Mouse (Mus musculus): Measurements from ENCODE around the gene Ppp2r5d.

The Ppp2r5d gene

GRCm38 (mm10) chr17:46704887-46705835, at the start of gene Ppp2r5d:
Ppp2r5d (minus strand) TSS chr17:46705111.
- DNase-seq (ENCODE audit: low spot score), result peak; percentile 85

- DNase-seq (ENCODE audit: low spot score), result peak; percentile 80
Observed at GRCm38 (mm10) chr17:46751794-46752556, 47.1 kb upstream of the Ppp2r5d start, which contains the start of gene Cnpy3. Cnpy3 (minus strand) TSS chr17:46752214.

GRCm38 (mm10) chr17:46751056-46751793, 46.3 kb upstream of the Ppp2r5d start:
- no peak for DNase-seq (ENCODE audit: low spot score)

GRCm38 (mm10) chr17:46750580-46750979, 45.7 kb upstream of the Ppp2r5d start:
- no peak for DNase-seq (ENCODE audit: low spot score)

GRCm38 (mm10) chr17:46749282-46749681, 44.4 kb upstream of the Ppp2r5d start:
- DNase-seq (ENCODE audit: low spot score), result no peak

GRCm38 (mm10) chr17:46747806-46748205, 42.9 kb upstream of the Ppp2r5d start:
- DNase-seq (ENCODE audit: low spot score), result no peak

GRCm38 (mm10) chr17:46747234-46747633, 42.3 kb upstream of the Ppp2r5d start:
- no peak for DNase-seq (ENCODE audit: low spot score)

- DNase-seq (ENCODE audit: low spot score), result no peak
Observed at GRCm38 (mm10) chr17:46745506-46745905, 40.6 kb upstream of the Ppp2r5d start.

DNA sequence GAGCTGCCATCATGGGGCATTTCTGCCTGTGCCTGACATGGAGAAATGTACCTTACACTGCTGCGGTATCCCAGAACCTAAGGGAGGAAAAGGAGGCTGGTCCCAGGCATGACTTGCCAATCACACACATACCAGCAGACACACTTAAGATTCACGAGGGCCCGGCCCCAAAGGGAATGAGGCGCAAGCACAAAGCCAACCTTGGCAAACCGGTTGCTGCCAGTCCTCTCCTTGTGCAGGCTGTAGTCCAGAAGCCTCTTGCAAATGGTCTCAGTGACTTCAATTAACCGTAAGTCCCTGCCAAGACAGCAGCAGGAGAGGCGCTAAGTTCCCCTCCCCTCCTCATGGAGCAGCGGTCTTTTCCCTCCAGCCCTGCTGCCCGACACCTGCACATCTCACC, 38.1 kb upstream of the Ppp2r5d start:
- no peak for DNase-seq (ENCODE audit: low spot score)

- no peak for DNase-seq (ENCODE audit: low spot score)
Observed at GRCm38 (mm10) chr17:46741305-46741704, 36.4 kb upstream of the Ppp2r5d start.

DNA sequence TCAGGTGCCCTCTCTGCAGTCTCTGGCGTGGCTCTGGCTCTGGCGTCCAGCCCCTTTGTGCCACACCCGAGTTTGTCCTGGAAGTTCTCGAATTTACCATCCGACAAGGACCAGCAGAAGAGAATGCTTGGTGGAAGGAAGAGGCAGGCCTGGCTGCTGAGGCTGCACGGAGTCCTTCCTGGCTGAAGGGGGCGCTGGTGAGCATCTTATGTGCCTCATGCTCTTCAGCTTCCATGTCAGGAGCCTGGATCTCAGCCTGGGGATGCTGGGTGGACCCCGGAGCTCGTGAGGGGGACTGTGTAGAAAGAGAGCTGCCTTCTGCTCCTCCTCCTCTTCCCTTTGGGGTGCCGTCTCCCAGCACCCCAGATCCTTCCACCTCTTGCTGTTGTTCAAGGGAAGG, 31.2 kb upstream of the Ppp2r5d start:
- no peak for DNase-seq (ENCODE audit: low spot score)

GRCm38 (mm10) chr17:46735287-46735686, 30.4 kb upstream of the Ppp2r5d start:
- no peak for DNase-seq (ENCODE audit: low spot score)

DNA sequence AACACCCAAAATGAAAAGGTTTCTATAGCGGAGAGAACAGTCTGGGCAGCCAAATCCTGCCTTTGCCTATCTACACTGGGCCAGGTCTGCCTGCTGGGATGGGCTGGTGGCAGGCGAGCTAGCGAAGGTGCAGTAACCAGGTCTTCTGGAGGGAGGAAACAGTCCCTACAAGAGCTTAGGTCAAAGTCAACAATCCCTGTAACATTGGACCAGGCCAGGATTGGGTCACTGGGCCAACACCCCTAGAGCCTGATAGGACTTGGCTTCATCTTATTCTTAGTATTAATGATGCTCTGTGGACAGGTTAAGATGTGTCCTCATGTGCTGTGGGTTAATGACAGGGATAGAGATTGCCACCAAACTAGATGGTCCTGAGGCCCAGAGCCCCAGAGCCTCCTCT, 29.1 kb upstream of the Ppp2r5d start:
- no peak for DNase-seq (ENCODE audit: low spot score)

DNA sequence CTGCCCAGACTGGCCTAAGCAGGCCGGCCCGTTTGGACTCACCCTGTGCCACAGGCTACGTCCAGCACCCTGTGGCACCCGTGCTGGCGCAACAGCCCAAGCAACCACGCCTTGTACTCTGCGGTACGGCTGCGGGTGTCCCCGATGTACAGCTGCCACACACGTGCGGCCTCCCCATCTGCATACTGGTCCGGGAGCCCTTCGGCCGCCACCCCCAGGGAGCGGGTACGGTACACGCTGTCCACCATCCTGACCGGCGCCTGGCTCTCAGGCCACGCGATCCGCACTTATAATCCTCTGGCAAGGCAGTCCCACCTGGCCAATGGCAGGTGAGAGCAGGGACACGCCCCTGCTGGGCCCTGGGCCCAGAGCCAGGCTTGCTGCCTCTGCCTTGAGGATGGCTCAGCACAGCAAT, 24.0 kb upstream of the Ppp2r5d start, which contains the start of gene Gnmt:
Gene Gnmt (minus strand): TSS at position 265 of the 415 bp plus-strand sequence.
- DNase-seq (ENCODE audit: low spot score), result no peak

DNA sequence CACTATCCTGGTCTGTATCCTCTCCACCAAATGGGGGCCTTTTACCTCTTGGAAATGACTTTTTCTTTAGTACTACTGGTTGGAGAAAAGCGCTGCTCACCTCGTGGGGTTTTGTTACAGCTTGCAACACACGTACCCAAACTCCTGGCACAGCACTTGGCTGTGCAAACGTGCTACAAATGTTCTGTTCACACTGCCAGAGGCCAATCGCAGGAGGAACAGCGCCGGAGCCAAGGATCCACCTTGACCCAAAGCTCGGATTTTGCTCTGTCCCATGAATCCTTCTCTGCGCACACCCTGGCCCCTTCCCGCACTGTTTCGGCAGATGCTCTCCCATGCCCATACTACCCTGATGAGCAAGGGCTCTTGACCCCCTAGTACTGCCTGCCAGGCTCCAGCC, 23.6 kb upstream of the Ppp2r5d start:
- no peak for DNase-seq (ENCODE audit: low spot score)

GRCm38 (mm10) chr17:46728021-46728420, 23.1 kb upstream of the Ppp2r5d start:
- DNase-seq (ENCODE audit: low spot score), result no peak

DNA sequence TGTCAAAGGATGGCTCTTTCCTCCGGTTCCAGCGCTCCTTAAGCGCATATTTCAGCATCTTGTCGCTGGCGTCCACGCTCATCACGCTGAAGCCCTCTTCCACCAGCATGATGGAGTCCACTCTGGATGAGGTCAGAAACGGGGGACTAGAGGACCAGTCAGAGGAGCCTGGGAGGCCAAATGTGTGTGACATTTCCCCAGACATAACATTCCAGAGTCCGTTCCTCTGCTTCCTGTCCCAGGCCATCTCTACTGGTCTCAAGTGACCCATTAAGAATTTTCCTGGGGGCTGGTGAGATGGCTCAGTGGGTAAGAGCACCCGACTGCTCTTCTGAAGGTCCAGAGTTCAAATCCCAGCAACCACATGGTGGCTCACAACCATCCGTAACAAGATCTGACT, 22.4 kb upstream of the Ppp2r5d start:
- no peak for DNase-seq (ENCODE audit: low spot score)

DNA sequence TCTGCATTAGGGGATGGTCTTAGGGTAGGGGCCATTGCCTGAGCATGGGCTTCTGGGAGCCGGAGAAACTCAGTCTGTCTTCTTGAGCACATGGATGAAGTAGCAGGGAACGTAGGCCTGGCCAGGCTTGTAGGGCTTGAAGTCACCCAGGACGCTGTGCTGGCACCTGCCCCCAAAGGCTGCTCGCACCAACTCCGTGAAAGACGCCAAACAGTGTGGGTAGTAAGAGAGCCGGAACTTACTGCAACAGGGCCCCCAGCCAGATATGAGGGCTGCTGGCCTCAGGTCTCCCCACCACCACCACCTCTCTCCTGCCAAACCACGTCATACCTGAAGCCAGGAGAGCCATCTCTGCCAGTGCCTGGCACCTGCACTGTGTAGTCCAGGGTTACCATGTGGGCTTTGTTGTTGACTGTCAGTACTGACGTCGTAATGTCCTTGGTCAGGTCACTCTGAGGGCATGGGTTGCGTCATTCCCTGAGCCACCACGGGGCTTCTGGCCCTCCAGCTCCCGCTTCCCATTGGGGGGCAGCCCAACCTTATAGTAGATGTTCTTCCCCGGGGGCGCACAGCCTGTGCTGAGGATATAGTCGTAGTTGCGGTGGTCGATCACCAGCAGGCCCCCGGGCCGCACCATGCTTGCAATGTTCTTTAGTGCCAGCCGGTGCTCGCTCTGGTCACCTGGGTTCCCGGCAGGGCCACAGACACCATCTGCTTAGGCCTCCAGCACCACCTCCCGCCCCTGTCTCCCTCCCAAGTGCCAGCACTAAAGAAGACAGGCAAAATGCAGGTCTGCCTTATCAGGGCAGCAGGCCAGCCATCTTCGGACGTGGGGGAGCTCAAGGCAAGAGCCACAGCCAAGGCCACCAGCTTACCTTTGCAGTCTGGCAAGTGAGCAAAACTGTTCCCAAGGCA, 21.1 kb upstream of the Ppp2r5d start:
- DNase-seq (ENCODE audit: low spot score), result no peak

- DNase-seq (ENCODE audit: low spot score), result no peak
Observed at GRCm38 (mm10) chr17:46725273-46725672, 20.4 kb upstream of the Ppp2r5d start.

GRCm38 (mm10) chr17:46724477-46725084, 19.7 kb upstream of the Ppp2r5d start:
- DNase-seq (ENCODE audit: low spot score), result no peak

DNA sequence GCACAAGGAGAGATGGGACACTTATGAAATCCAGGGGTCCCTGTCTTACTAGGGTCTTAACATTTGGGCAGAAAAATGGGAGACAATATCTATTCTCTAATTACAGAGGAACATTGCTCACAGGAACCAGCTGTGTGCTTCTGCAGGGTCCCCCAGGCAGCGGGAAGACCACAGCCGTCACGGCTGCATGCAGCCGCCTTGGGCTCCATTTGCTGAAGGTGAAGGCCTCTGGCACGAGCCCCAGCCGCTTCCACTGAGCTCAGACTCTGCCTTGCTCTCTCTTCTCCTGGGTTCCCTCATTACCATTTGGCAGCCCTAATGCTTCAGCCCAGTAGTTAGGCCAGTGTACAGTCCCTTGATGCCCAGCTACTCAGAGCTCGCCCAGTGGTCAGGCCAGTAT, 16.2 kb upstream of the Ppp2r5d start:
- DNase-seq (ENCODE audit: low spot score), result no peak
